ENCODE assay signal across 8 mouse cellular contexts in genomic region chr17:29356479-29356856, GRCm38 (mm10). TPM values are rescaled to one million over a fixed set of nuclear protein-coding genes. Genes with fewer than 3 reads are reported as not detected.
DNase-seq lines count a peak whose midpoint lies in the region; TF ChIP-seq lines count a peak whose summit lies in the region.

No protein-coding gene starts in this region.

- peak overlapping the region; percentile 92 for H3K27ac ChIP-seq in gastrocnemius, adult 2 months
- H3K27ac ChIP-seq in cortical plate, adult 2 months (ENCODE audit: insufficient read depth, low read length) = peak overlapping the region; percentile 72

- peak; percentile 82 for DNase-seq in gastrocnemius, adult 2 months
- DNase-seq in gastrocnemius, adult 18-20 months (ENCODE audit: low spot score) = no peak
- DNase-seq in heart, adult 8-10 months (ENCODE audit: low spot score) = peak; percentile 85
- DNase-seq in kidney, adult 9 months = peak; percentile 80
- DNase-seq in lung, adult 2 months = no peak
- peak; percentile 56 for DNase-seq in ovary, postnatal 14 days (ENCODE audit: low spot score)
- no peak for DNase-seq in thymus, postnatal 14 days

- no peak for TF ChIP-seq CTCF in gastrocnemius, adult 2 months (IDR thresholded peaks at IDR 0.05)
- no peak for TF ChIP-seq CTCF in cortical plate, adult 2 months (IDR thresholded peaks at IDR 0.05; ENCODE audit: extremely low read depth, insufficient read depth, low read length)
- no peak for TF ChIP-seq CTCF in lung, adult 2 months (IDR thresholded peaks at IDR 0.05; ENCODE audit: insufficient read depth, low read length)

- 0 out of 2 replicates have a peak, but pooled peaks have one; percentile 12 for TF ChIP-seq POLR2A in cortical plate, adult 2 months (IDR thresholded peaks at IDR 0.05; ENCODE audit: extremely low read depth, insufficient read depth, low read length)
- peak; percentile 50; the same call in 1 of the 2 replicates for TF ChIP-seq POLR2A in lung, adult 2 months (IDR thresholded peaks at IDR 0.05; ENCODE audit: borderline replicate concordance, extremely low read depth, low read depth, low read length)

- H3K4me1 ChIP-seq in cortical plate, adult 2 months (ENCODE audit: control insufficient read depth, insufficient read depth, low read length) = peaks cover 5% of the 10 kb centered on the region
- H3K4me1 ChIP-seq in lung, adult 2 months (ENCODE audit: control insufficient read depth, insufficient read depth, low read length) = peaks cover 10% of the 10 kb centered on the region; the same call in 1 of the 2 replicates

- WGBS in lung, adult 2 months = 7% methylated on average over 11 of the region's 11 CpGs

- peak overlapping the region; percentile 58 for H3K4me3 ChIP-seq in gastrocnemius, adult 2 months
- H3K4me3 ChIP-seq in cortical plate, adult 2 months (ENCODE audit: insufficient read depth, low read length) = peak overlapping the region; percentile 49
- peak overlapping the region; percentile 55 for H3K4me3 ChIP-seq in lung, adult 2 months (replicated peaks; ENCODE audit: extremely low read depth, low read depth, low read length)

- intact Hi-C loops in gastrocnemius, adult 2 months (cut with DNase I) = loop anchor here (5.0 kb wide), 1 partner anchor 84 kb away; no protein-coding TSS in a partner anchor

RNA-seq across cellular contexts. Expression of gene Fgd2, which starts 4.2 kb away (rescaled TPM):
- total RNA-seq in gastrocnemius, adult 2 months (2021) = 1 to 10 TPM in 1 of 2 experiments, under 1 TPM in 1; 0.74 to 1.1 TPM
- total RNA-seq in gastrocnemius, adult 18-20 months (2021) = 1 to 10 TPM in 1 of 2 experiments, under 1 TPM in 1; 0.68 to 1.6 TPM
- 16.8 and 17.0 TPM in 2 replicates for polyA plus RNA-seq in cortical plate, adult 2 months (2012; rRNA removed)
- 1 to 10 TPM in 3 of 4 experiments, under 1 TPM in 1; 0.75 to 3.6 (median 1.5) TPM for total RNA-seq in heart, adult 8-10 months (2022)
- polyA plus RNA-seq in lung, adult 2 months (2012; rRNA removed) = 44.3 and 53.7 TPM in 2 replicates

RNA-seq across cellular contexts. Expression of gene Mtch1, which starts 8.7 kb away (rescaled TPM):
- 100 to 1,000 TPM in 1 of 2 experiments, 10 to 100 TPM in 1; 78.5 to 109 TPM for total RNA-seq in gastrocnemius, adult 2 months (2021)
- 10 to 100 TPM; 80.1 to 88.4 TPM for total RNA-seq in gastrocnemius, adult 18-20 months (2021)
- polyA plus RNA-seq in cortical plate, adult 2 months (2012; rRNA removed) = 586 and 591 TPM in 2 replicates
- 100 to 1,000 TPM; 196 to 220 (median 210) TPM for total RNA-seq in heart, adult 8-10 months (2022)
- 413 and 456 TPM in 2 replicates for polyA plus RNA-seq in lung, adult 2 months (2012; rRNA removed)

RNA-seq across cellular contexts. Expression of gene Pi16, which starts 39.0 kb away (rescaled TPM):
- total RNA-seq in gastrocnemius, adult 2 months (2021) = 10 to 100 TPM; 21.9 to 52.6 TPM
- 10 to 100 TPM; 16.2 to 23.7 TPM for total RNA-seq in gastrocnemius, adult 18-20 months (2021)
- 0.36 and 0.67 TPM in 2 replicates for polyA plus RNA-seq in cortical plate, adult 2 months (2012; rRNA removed)
- 10 to 100 TPM; 17.9 to 22.9 (median 21.4) TPM for total RNA-seq in heart, adult 8-10 months (2022)
- polyA plus RNA-seq in lung, adult 2 months (2012; rRNA removed) = 46.8 and 47.3 TPM in 2 replicates

Comparison
In these comparisons a context has a peak if more than half of its experiments do, and no peak if none do; other contexts are left out.
1. DNase-seq: peak in gastrocnemius, adult 2 months (single experiment), heart, adult 8-10 months (single experiment), kidney, adult 9 months (single experiment) and ovary, postnatal 14 days (single experiment); none in gastrocnemius, adult 18-20 months (single experiment), lung, adult 2 months (single experiment) and thymus, postnatal 14 days (single experiment).
2. Peak in every context shown above with its lines, with median percentiles within 50 percentile points of each other: H3K4me3 ChIP-seq.